Mouse (Mus musculus): ENCODE measurements around the gene Prkaca. TPM values are rescaled to one million over a fixed set of nuclear protein-coding genes. Genes with fewer than 3 reads are reported as not detected.

Prkaca gene
- total and polyA plus RNA-seq, 3 experiments: 14.0 to 27.3 (median 18.5) TPM

DNA sequence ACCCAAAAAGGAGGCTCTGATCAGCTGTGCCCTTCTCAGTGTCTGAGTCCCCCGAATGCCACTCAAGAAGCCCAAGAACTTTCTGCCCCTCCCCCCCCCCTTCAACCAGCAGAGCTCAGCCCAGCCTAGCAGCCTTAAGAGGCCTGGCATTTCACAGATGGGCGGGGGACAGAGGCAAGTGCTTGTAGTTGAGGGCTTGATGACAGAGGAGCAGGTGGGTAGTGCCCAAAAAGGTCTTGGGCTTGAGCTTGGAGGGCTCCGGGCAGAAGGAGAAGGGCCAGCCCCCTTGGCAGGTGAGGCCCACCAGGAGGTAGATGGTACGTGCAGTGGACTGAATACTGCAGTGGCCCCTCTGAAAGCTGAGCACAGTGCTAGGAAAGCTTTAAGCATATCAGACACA is 1.7 kb downstream of the Prkaca start:
- H3K4me2 ChIP-seq (ENCODE audit: insufficient read depth, low read depth, poor library complexity, severe bottlenecking): no peak overlapping the region
- no peaks in the 10 kb centered on the region for H3K27me3 ChIP-seq (replicated peaks)
- dilution Hi-C loops (cut with MboI; ENCODE audit: extremely low pct_ligation_motif_present, extremely low pct_unique_long_range_greater_than_20kb, low sequenced_read_pairs) (no loop called here), in situ Hi-C loops (cut with MboI; ENCODE audit: low pct_ligation_motif_present, low pct_unique_long_range_greater_than_20kb, low sequenced_read_pairs) (no loop called here)
- TF ChIP-seq MYC (IDR thresholded peaks at IDR 0.05; ENCODE audit: low read depth, low read length) (no peak), SMC3 (IDR thresholded peaks at IDR 0.05; ENCODE audit: low read depth, low read length) (no peak), ZKSCAN1 (IDR thresholded peaks at IDR 0.05; ENCODE audit: borderline replicate concordance, low read depth, low read length) (no peak), BHLHE40 (IDR thresholded peaks at IDR 0.05; ENCODE audit: low read depth, low read length) (no peak), POLR2A (IDR thresholded peaks at IDR 0.05; ENCODE audit: low read depth, low read length) (no peak), KAT2A (IDR thresholded peaks at IDR 0.05; ENCODE audit: insufficient replicate concordance, low read length) (no peak), NELFE (IDR thresholded peaks at IDR 0.05; ENCODE audit: low read depth, low read length) (no peak), NRF1 (IDR thresholded peaks at IDR 0.05; ENCODE audit: low read depth, low read length) (no peak), PAX5 (IDR thresholded peaks at IDR 0.05; ENCODE audit: low read length) (no peak), CTCF (conservative IDR thresholded peaks at IDR 0.05 in 1 of 2, IDR thresholded peaks at IDR 0.05 in 1 of 2; ENCODE audit: low read depth in 2 of 2, low read length in 2 of 2) (no peak)
- H3K36me3 ChIP-seq (replicated peaks in 1 of 2; ENCODE audit: control insufficient read depth in 1 of 2, insufficient read depth in 1 of 2, low read length in 1 of 2): peaks cover 4 to 27% of the 10 kb centered on the region in 2 experiments
- H3K27ac ChIP-seq (ENCODE audit: insufficient read depth, low read depth): no peak overlapping the region
- peaks cover 12 to 45% of the 10 kb centered on the region in 2 experiments for H3K4me1 ChIP-seq (ENCODE audit: control insufficient read depth in 1 of 2, insufficient read depth in 2 of 2)
- no peak for DNase-seq (ENCODE audit: extremely low read depth)
- peaks cover 4% of the 10 kb centered on the region; the same call in 1 of the 2 replicates for H3K79me2 ChIP-seq (replicated peaks; ENCODE audit: control insufficient read depth, extremely low read depth, insufficient read depth, poor library complexity, severe bottlenecking)
- H3K4me3 ChIP-seq (replicated peaks in 1 of 3; ENCODE audit: low read depth in 2 of 3, low read length in 2 of 3, poor library complexity in 1 of 3): no peak overlapping the region
- no peak overlapping the region for H3K9ac ChIP-seq (ENCODE audit: insufficient read depth, low read depth)
- no peaks in the 10 kb centered on the region for H3K9me3 ChIP-seq (replicated peaks; ENCODE audit: low read length)

DNA sequence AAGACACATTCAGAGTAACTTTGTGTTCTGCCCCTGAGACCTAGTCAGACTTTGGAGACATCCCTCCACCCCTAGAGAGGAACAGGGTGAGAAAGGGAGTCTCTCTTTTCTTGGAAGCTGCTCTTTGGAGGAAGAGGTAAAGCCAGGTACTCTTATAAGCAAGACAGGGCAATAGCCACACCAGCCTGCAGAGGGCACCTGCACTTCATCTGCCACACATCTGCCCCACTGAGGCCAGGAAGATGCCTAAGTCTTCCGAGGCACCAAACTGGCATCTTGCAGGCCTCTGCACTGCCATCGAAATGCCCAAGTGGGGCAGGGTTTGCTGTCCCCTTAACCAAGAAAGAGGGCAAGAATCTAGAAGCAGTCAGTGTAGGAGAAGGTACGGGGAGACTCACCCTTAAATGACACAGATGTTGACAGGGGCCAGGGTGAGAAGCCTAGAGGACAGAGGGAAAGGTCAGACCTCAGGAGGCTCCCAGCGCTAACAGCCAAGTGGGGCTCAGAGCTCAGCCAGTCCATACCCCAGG is 3.4 kb downstream of the Prkaca start:
- Histone ChIP-seq H3K27ac (ENCODE audit: insufficient read depth, low read depth) (no peak overlapping the region), H3K9ac (ENCODE audit: insufficient read depth, low read depth) (no peak overlapping the region), H3K9me3 (replicated peaks; ENCODE audit: low read length) (no peaks in the 10 kb centered on the region), H3K27me3 (replicated peaks) (no peaks in the 10 kb centered on the region), H3K79me2 (replicated peaks; ENCODE audit: control insufficient read depth, extremely low read depth, insufficient read depth, poor library complexity, severe bottlenecking) (peaks cover 3% of the 10 kb centered on the region; the same call in 1 of the 2 replicates), H3K4me1 (ENCODE audit: control insufficient read depth in 1 of 2, insufficient read depth in 2 of 2) (peaks cover 14 to 54% of the 10 kb centered on the region in 2 experiments), H3K36me3 (replicated peaks in 1 of 2; ENCODE audit: control insufficient read depth in 1 of 2, insufficient read depth in 1 of 2, low read length in 1 of 2) (peaks cover 5 to 31% of the 10 kb centered on the region in 2 experiments), H3K4me3 (replicated peaks in 1 of 3; ENCODE audit: low read depth in 2 of 3, low read length in 2 of 3, poor library complexity in 1 of 3) (no peak overlapping the region), H3K4me2 (ENCODE audit: insufficient read depth, low read depth, poor library complexity, severe bottlenecking) (no peak overlapping the region)
- TF ChIP-seq MEF2A (IDR thresholded peaks at IDR 0.05; ENCODE audit: borderline replicate concordance, low read depth, low read length): no peak
- no peak for TF ChIP-seq PAX5 (IDR thresholded peaks at IDR 0.05; ENCODE audit: low read length)
- no peak for TF ChIP-seq NELFE (IDR thresholded peaks at IDR 0.05; ENCODE audit: low read depth, low read length)
- TF ChIP-seq CTCF (conservative IDR thresholded peaks at IDR 0.05 in 1 of 2, IDR thresholded peaks at IDR 0.05 in 1 of 2; ENCODE audit: low read depth in 2 of 2, low read length in 2 of 2): peak; percentile 29 to 72; a peak in 2 of 4 replicates
- TF ChIP-seq SMC3 (IDR thresholded peaks at IDR 0.05; ENCODE audit: low read depth, low read length): peak; percentile 40
- no peak for TF ChIP-seq JUND (conservative IDR thresholded peaks at IDR 0.05; ENCODE audit: low read depth, low read length)
- no peak for TF ChIP-seq CHD1 (IDR thresholded peaks at IDR 0.05; ENCODE audit: low read depth, low read length)
- peak; percentile 62 for TF ChIP-seq RAD21 (IDR thresholded peaks at IDR 0.05; ENCODE audit: low read depth, low read length)
- TF ChIP-seq POLR2A (IDR thresholded peaks at IDR 0.05; ENCODE audit: low read depth, low read length): no peak
- TF ChIP-seq SIN3A (IDR thresholded peaks at IDR 0.05; ENCODE audit: low read length): no peak
- no peak for TF ChIP-seq GABPA (IDR thresholded peaks at IDR 0.05; ENCODE audit: insufficient replicate concordance, low read depth, low read length)
- TF ChIP-seq TCF12 (IDR thresholded peaks at IDR 0.05; ENCODE audit: low read depth, low read length): no peak
- dilution Hi-C loops (cut with MboI; ENCODE audit: extremely low pct_ligation_motif_present, extremely low pct_unique_long_range_greater_than_20kb, low sequenced_read_pairs): no loop called here
- no peak for DNase-seq (ENCODE audit: extremely low read depth)
- in situ Hi-C loops (cut with MboI; ENCODE audit: low pct_ligation_motif_present, low pct_unique_long_range_greater_than_20kb, low sequenced_read_pairs): no loop called here
